Mouse (Mus musculus) G1E (cell line): ENCODE results near the gene Arfrp1.

Experiments used
- CTCF ChIP-seq: IDR thresholded peaks from 2 replicates; pipeline ENCODE4 v1.5.1; 2012; ENCODE audit warnings: low read depth, low read length, inconsistent platforms, mixed read lengths
- GATA1 ChIP-seq: IDR thresholded peaks from 2 replicates; pipeline ENCODE4 v1.6.1; 2012; ENCODE audit warnings: borderline replicate concordance, low read length, inconsistent platforms, mixed read lengths
- GATA2 ChIP-seq: IDR thresholded peaks from 2 replicates; pipeline ENCODE4 v1.6.1; 2012; ENCODE audit warnings: low read depth, low read length, inconsistent platforms, borderline replicate concordance
- TAL1 ChIP-seq: conservative IDR thresholded peaks from 2 replicates; pipeline ENCODE4 v1.6.1; 2012; ENCODE audit warnings: low read depth, low read length, inconsistent platforms, mixed read lengths

DNA sequence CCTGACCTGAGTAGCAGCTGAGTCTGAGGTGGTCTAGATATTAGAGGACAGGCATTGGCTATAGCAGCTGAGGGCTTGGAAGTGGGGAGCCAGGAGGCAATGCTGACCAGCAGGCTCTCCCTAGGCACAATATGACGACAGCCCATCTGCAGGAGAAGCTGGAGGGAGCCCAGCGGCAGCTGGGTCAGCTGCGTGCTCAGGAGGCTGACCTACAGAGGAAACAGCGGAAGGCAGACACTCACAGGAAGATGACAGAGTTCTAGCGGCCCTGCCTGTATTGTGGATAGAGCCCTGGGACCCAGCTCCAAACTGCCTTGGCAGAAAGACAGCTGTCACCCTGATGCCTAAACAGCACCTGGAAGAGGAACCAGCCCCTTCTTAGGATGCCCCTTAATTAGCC, 15.0 kb upstream of the Arfrp1 start:
- TF ChIP-seq GATA2: no peak
- TF ChIP-seq CTCF: no peak
- no peak for TF ChIP-seq TAL1
- no peak for TF ChIP-seq GATA1
